Mouse (Mus musculus) MEL (cell line): ENCODE data around the gene Rnf141.

ENCODE experiments used
- POLR2A ChIP-seq, 2 experiments: IDR thresholded peaks; 2 replicates each; pipeline ENCODE4 v1.6.1; 2011 to 2012; ENCODE audit warnings: low read length in 2 of 2, mild to moderate bottlenecking in 2 of 2, control low read depth in 1 of 2, improper control_type of control experiment in 1 of 2, low read depth in 1 of 2, moderate library complexity in 1 of 2; ENCODE audit not compliant: control insufficient read depth in 1 of 2, insufficient read depth in 1 of 2, poor library complexity in 1 of 2
- ZMIZ1 ChIP-seq: IDR thresholded peaks from 2 replicates; pipeline ENCODE4 v1.6.1; 2012; ENCODE audit warnings: low read depth, mild to moderate bottlenecking, inconsistent platforms, low read length, improper control_type of control experiment, moderate library complexity

DNA sequence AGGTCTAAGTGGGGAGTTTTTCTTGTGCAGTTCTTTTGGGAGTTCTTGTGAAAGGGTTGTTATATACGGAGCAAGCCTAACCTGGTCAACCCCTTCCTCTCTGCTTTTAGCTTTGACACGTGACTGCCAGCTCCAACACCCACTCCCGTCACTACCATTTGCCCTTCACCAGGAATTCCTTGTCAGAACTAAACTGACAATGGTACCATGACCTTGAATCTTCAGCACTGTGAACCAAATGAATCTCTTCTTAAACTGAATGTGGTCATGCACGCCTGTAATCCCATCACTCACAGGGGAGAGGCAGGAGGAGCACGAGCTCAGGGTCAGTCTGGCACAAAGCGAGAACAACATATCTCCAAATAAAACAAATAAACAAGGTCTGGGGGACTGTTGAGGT lies 22.9 kb upstream of the Rnf141 start:
- no peak for TF ChIP-seq POLR2A (IDR thresholded peaks at IDR 0.05; ENCODE audit: control insufficient read depth in 1 of 2, insufficient read depth in 1 of 2, low read depth in 1 of 2, low read length in 2 of 2, poor library complexity in 1 of 2)
- TF ChIP-seq ZMIZ1: no peak
